Mouse (Mus musculus): ENCODE data around the gene Gm20388. TPM values are rescaled to one million over a fixed set of nuclear protein-coding genes. Genes with fewer than 3 reads are reported as not detected.
A peak's percentile ranks its signal among the peaks of the same experiment; 100 is the strongest.

The Gm20388 gene
- polyA plus RNA-seq, 1 experiment from 2014 or later = 8.3 TPM

DNA sequence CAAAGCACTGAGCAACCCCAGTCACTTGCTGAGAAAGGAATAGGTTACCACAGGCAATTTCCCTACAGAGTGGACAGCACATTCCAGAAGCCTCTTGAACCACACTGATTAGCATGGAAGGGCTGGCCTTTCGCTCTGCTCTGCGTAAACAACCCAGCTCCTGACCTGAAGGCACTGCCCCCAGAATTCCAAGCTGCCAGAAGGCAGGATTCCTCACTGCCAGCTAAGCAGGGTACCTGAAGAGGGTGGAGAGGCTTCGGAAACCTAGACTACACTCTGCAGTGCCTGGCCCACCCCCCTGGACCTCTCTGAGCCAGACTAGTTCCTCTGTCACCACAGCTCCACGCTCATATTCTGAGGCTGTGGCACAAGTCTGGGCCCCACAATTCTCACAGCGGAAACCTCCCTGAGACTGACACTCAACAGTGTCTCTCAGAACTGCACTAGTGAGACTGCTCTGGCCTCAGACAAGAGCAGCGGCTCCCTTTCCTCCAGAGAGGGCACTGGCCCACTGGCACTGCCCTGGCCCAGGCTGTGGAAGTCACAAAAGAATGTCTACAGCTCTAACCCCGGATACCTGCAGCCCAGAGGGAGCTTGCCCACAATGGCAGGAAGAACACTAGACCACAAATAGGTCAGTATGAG, 2616.0 kb downstream of the Gm20388 start:
- H3K9ac ChIP-seq (ENCODE audit: low read length) = no peak overlapping the region

DNA sequence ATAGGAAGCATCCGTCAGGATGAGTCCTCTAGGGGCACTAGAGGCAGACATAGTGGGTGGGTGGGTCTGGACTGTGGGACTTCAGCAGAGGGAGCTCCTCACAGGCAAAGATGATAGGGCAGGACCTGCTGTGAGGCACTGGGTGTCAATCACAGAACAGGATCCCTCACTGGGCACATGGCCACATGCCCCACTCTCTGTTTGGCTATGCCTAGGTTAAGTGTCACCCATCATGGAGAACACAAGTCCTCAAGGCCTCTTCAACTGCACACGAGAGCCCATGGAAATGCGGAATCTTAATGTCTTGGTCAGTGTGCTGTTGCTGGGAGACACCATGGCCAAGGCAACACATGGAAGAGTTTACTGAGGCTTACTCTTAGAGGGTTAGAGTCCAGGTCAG, 2617.3 kb downstream of the Gm20388 start:
- Histone ChIP-seq H3K36me3 (ENCODE audit: control insufficient read depth, insufficient read depth, low read length) (no peaks in the 10 kb centered on the region), H3K27ac (ENCODE audit: low read depth) (no peak overlapping the region), H3K4me3 (ENCODE audit: low read depth, low read length) (no peak overlapping the region), H3K27me3 (replicated peaks; ENCODE audit: control insufficient read depth, insufficient read depth, low read length) (no peaks in the 10 kb centered on the region), H3K4me1 (replicated peaks; ENCODE audit: control insufficient read depth, insufficient read depth, low read length) (peaks cover 41% of the 10 kb centered on the region), H3K9ac (ENCODE audit: low read length) (no peak overlapping the region), H3K4me2 (ENCODE audit: low read length) (no peak overlapping the region), H3K9me3 (ENCODE audit: control insufficient read depth, low read length) (no peaks in the 10 kb centered on the region)
- 94% methylated on average over 3 of the region's 3 CpGs for WGBS
- DNase-seq (ENCODE audit: low spot score) = no peak
- ATAC-seq (replicated peaks; ENCODE audit: low FRiP score, low TSS enrichment, low read depth) = no peak

More for the DNA sequence above, 2616.0 kb downstream of the Gm20388 start:
- ATAC-seq (replicated peaks; ENCODE audit: low FRiP score, low TSS enrichment, low read depth) (no peak), DNase-seq (ENCODE audit: low spot score) (no peak)
- 35% methylated on average over 7 of the region's 7 CpGs for WGBS
- H3K4me1 ChIP-seq (replicated peaks; ENCODE audit: control insufficient read depth, insufficient read depth, low read length) = peaks cover 45% of the 10 kb centered on the region
- H3K9me3 ChIP-seq (ENCODE audit: control insufficient read depth, low read length) = no peaks in the 10 kb centered on the region
- no peak overlapping the region for H3K4me2 ChIP-seq (ENCODE audit: low read length)
- no peaks in the 10 kb centered on the region for H3K36me3 ChIP-seq (ENCODE audit: control insufficient read depth, insufficient read depth, low read length)
- H3K27ac ChIP-seq (ENCODE audit: low read depth) = peak overlapping the region; percentile 14; the same call in 1 of the 2 replicates
- no peak overlapping the region for H3K4me3 ChIP-seq (ENCODE audit: low read depth, low read length)
- H3K27me3 ChIP-seq (replicated peaks; ENCODE audit: control insufficient read depth, insufficient read depth, low read length) = no peaks in the 10 kb centered on the region

DNA sequence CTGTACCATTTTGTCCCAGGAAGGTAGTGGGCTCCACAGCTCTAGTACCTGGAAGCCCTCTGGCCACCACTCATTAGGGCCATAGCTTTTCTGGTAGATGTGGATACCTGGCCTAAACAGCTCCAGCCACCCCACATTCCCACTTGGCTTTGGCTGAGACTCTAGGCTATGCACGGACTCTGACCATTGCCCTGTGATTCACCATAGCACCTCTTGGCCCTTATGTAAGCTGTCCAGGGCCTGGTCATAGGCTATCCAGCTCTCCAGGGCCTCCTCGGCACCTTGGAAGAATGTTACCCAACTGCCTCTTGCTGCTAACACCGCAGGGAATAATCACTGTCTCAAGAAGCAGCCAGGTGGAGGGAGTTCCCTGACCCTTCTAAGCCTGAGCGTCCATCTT, 2618.5 kb downstream of the Gm20388 start:
- ATAC-seq (replicated peaks; ENCODE audit: low FRiP score, low TSS enrichment, low read depth) (no peak), DNase-seq (ENCODE audit: low spot score) (no peak)
- Histone ChIP-seq H3K4me3 (ENCODE audit: low read depth, low read length) (no peak overlapping the region), H3K4me1 (replicated peaks; ENCODE audit: control insufficient read depth, insufficient read depth, low read length) (peaks cover 28% of the 10 kb centered on the region), H3K27me3 (replicated peaks; ENCODE audit: control insufficient read depth, insufficient read depth, low read length) (no peaks in the 10 kb centered on the region), H3K4me2 (ENCODE audit: low read length) (no peak overlapping the region), H3K36me3 (ENCODE audit: control insufficient read depth, insufficient read depth, low read length) (no peaks in the 10 kb centered on the region), H3K9ac (ENCODE audit: low read length) (no peak overlapping the region), H3K27ac (ENCODE audit: low read depth) (no peak overlapping the region), H3K9me3 (ENCODE audit: control insufficient read depth, low read length) (no peaks in the 10 kb centered on the region)
- WGBS = 90% methylated on average over 4 of the region's 4 CpGs

DNA sequence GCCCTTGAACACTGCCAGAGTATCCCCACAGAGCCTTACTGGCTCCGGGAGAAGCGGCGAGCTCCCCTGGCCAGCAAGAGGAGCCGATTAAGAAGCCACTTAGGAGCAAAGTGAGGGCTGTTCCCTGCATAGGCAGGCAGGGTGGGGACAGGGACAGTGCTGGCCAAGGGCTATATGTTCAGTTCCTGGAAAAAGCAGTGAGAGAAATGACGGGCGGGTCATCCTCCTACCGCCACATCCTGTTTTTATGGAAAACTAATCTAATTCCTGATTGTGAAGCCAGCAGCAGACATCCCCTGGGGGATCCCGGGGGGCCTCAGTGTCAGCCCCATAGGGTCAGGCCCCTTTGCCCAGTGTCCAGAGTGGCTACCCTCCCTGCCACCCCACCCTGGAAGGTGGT, 2620.7 kb downstream of the Gm20388 start:
- WGBS = 78% methylated on average over 8 of the region's 8 CpGs
- no peak overlapping the region for H3K4me2 ChIP-seq (ENCODE audit: low read length)
- no peak for DNase-seq (ENCODE audit: low spot score)
- H3K36me3 ChIP-seq (ENCODE audit: control insufficient read depth, insufficient read depth, low read length) = no peaks in the 10 kb centered on the region
- no peak for ATAC-seq (replicated peaks; ENCODE audit: low FRiP score, low TSS enrichment, low read depth)
- no peak overlapping the region for H3K27ac ChIP-seq (ENCODE audit: low read depth)
- H3K9me3 ChIP-seq (ENCODE audit: control insufficient read depth, low read length) = no peaks in the 10 kb centered on the region
- no peaks in the 10 kb centered on the region for H3K27me3 ChIP-seq (replicated peaks; ENCODE audit: control insufficient read depth, insufficient read depth, low read length)
- no peak overlapping the region for H3K4me3 ChIP-seq (ENCODE audit: low read depth, low read length)
- no peak overlapping the region for H3K9ac ChIP-seq (ENCODE audit: low read length)
- H3K4me1 ChIP-seq (replicated peaks; ENCODE audit: control insufficient read depth, insufficient read depth, low read length) = peaks cover 13% of the 10 kb centered on the region

DNA sequence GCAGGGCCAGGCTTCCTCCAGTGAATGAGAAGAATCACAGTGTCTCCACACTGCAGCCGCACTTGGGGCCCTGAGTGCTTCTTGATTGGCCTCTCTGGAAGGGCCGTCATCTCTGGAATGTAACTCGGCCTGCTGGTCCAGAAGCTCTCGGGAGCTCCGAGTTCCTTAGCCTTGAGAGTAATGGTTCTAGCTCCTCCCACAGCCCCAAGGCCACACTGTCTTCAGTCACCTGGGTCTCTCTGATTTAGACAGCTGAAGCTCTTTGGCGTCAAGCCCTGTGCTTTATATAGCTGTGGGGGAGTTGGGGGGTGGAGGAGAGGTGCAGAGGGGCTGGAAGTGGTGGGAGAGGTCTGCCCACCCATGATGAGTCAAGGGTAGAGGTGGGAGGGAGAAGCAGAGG, 2626.4 kb downstream of the Gm20388 start:
- peak; percentile 77 for DNase-seq (ENCODE audit: low spot score)
- WGBS = 5% methylated on average over 6 of the region's 6 CpGs
- peak; percentile 86 for ATAC-seq (replicated peaks; ENCODE audit: low FRiP score, low TSS enrichment, low read depth)
- Histone ChIP-seq H3K27ac (ENCODE audit: low read depth) (peak overlapping the region; percentile 80), H3K4me2 (ENCODE audit: low read length) (peak overlapping the region; percentile 29), H3K9me3 (ENCODE audit: control insufficient read depth, low read length) (no peaks in the 10 kb centered on the region), H3K36me3 (ENCODE audit: control insufficient read depth, insufficient read depth, low read length) (no peaks in the 10 kb centered on the region), H3K9ac (ENCODE audit: low read length) (no peak overlapping the region; the same call in 1 of the 2 replicates), H3K4me3 (ENCODE audit: low read depth, low read length) (no peak overlapping the region), H3K27me3 (replicated peaks; ENCODE audit: control insufficient read depth, insufficient read depth, low read length) (no peaks in the 10 kb centered on the region), H3K4me1 (replicated peaks; ENCODE audit: control insufficient read depth, insufficient read depth, low read length) (peaks cover 16% of the 10 kb centered on the region)

DNA sequence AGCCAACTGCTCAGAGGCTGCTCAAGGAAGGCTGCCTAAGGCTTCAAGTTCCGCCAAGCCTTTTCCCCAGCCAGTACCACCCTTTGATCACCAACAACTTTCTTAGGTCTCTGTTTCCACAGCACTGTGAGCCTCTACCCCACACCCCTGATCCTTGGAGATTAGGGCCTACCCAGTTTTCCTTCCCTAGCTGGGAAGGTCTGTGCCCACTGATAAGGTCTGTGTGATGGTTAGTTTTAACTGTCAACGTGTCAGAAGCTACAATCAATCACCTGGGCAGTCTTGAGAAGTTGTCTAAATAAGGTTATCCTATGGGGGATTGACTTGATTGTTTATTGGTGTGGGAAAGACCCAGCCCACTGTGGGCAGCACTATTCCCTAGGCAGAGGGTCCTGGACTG, 2627.2 kb downstream of the Gm20388 start:
- H3K27ac ChIP-seq (ENCODE audit: low read depth) = peak overlapping the region; percentile 80
- H3K4me3 ChIP-seq (ENCODE audit: low read depth, low read length) = no peak overlapping the region
- H3K9me3 ChIP-seq (ENCODE audit: control insufficient read depth, low read length) = no peaks in the 10 kb centered on the region
- no peaks in the 10 kb centered on the region for H3K36me3 ChIP-seq (ENCODE audit: control insufficient read depth, insufficient read depth, low read length)
- no peak overlapping the region for H3K9ac ChIP-seq (ENCODE audit: low read length)
- no peak overlapping the region for H3K4me2 ChIP-seq (ENCODE audit: low read length)
- ATAC-seq (replicated peaks; ENCODE audit: low FRiP score, low TSS enrichment, low read depth) = no peak
- DNase-seq (ENCODE audit: low spot score) = no peak
- no peaks in the 10 kb centered on the region for H3K27me3 ChIP-seq (replicated peaks; ENCODE audit: control insufficient read depth, insufficient read depth, low read length)
- H3K4me1 ChIP-seq (replicated peaks; ENCODE audit: control insufficient read depth, insufficient read depth, low read length) = peaks cover 16% of the 10 kb centered on the region
- 57% methylated on average over 2 of the region's 2 CpGs for WGBS

DNA sequence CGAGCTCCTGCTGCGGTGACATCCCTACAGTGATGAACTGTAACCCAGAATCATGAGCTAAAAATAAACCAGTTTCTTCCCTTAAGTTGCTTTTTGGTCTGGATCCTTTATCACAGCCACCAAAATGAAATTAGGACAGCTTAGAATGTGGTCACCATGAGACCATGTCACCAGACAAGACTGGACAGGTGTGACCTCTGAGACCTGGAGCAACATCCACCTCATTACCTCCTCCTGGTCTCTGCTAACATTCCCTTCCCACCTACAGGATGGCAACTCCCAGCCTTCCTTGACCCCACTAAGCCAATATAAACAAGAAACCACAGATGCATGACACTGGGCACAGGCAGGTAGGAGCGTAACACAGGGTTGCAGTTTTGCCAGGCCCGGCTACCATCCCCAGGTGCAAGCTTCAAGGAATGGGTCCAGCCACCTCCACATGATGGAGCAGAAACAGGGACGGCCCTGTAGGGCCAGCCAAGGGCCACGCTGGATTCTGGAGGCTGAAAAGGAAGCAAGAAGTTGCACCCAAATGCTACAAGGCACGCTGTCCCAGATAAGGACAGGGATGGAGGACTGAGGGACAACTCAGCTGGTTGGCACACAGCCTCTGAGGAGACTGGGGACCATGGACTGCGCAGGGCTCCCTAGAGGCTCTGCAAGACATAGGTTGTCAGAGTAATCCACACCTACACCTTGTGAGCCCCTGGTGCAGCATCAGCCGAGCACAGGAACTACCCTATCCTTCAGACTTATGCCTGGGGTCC, 2627.9 kb downstream of the Gm20388 start:
- Histone ChIP-seq H3K4me2 (ENCODE audit: low read length) (no peak overlapping the region), H3K27ac (ENCODE audit: low read depth) (no peak overlapping the region), H3K9ac (ENCODE audit: low read length) (no peak overlapping the region), H3K36me3 (ENCODE audit: control insufficient read depth, insufficient read depth, low read length) (no peaks in the 10 kb centered on the region), H3K27me3 (replicated peaks; ENCODE audit: control insufficient read depth, insufficient read depth, low read length) (no peaks in the 10 kb centered on the region), H3K4me3 (ENCODE audit: low read depth, low read length) (no peak overlapping the region), H3K9me3 (ENCODE audit: control insufficient read depth, low read length) (no peaks in the 10 kb centered on the region), H3K4me1 (replicated peaks; ENCODE audit: control insufficient read depth, insufficient read depth, low read length) (peaks cover 16% of the 10 kb centered on the region)
- DNase-seq (ENCODE audit: low spot score) (no peak), ATAC-seq (replicated peaks; ENCODE audit: low FRiP score, low TSS enrichment, low read depth) (no peak)
- WGBS = 94% methylated on average over 9 of the region's 9 CpGs

DNA sequence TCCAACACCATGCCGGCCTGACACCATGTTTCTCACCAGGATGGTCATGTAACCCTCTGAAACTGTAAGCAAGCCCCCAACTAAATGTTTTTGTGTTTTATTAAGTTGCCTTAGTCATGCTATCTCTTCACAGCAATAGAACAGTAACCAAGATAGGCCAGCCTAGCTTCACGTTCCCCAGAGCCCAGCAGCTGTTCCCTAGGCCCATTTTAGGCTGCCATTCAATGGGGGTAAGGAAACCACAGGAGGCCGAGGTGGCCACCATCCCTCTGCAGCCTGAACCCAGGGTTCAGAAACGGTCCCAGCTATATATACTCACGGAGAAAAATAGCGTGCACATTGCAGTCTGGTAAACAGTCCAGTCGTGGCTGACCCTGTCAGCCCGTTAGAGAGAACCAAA, 2633.5 kb downstream of the Gm20388 start:
- DNase-seq (ENCODE audit: low spot score) (no peak), ATAC-seq (replicated peaks; ENCODE audit: low FRiP score, low TSS enrichment, low read depth) (no peak)
- H3K4me3 ChIP-seq (ENCODE audit: low read depth, low read length) = no peak overlapping the region
- 90% methylated on average over 8 of the region's 8 CpGs for WGBS
- H3K9ac ChIP-seq (ENCODE audit: low read length) = no peak overlapping the region
- no peak overlapping the region for H3K4me2 ChIP-seq (ENCODE audit: low read length)
- peaks cover 24% of the 10 kb centered on the region for H3K4me1 ChIP-seq (replicated peaks; ENCODE audit: control insufficient read depth, insufficient read depth, low read length)
- H3K36me3 ChIP-seq (ENCODE audit: control insufficient read depth, insufficient read depth, low read length) = no peaks in the 10 kb centered on the region
- H3K27ac ChIP-seq (ENCODE audit: low read depth) = no peak overlapping the region
- H3K27me3 ChIP-seq (replicated peaks; ENCODE audit: control insufficient read depth, insufficient read depth, low read length) = no peaks in the 10 kb centered on the region
- H3K9me3 ChIP-seq (ENCODE audit: control insufficient read depth, low read length) = no peaks in the 10 kb centered on the region
